Mouse (Mus musculus): ENCODE measurements around the gene Rfwd3.

DNA sequence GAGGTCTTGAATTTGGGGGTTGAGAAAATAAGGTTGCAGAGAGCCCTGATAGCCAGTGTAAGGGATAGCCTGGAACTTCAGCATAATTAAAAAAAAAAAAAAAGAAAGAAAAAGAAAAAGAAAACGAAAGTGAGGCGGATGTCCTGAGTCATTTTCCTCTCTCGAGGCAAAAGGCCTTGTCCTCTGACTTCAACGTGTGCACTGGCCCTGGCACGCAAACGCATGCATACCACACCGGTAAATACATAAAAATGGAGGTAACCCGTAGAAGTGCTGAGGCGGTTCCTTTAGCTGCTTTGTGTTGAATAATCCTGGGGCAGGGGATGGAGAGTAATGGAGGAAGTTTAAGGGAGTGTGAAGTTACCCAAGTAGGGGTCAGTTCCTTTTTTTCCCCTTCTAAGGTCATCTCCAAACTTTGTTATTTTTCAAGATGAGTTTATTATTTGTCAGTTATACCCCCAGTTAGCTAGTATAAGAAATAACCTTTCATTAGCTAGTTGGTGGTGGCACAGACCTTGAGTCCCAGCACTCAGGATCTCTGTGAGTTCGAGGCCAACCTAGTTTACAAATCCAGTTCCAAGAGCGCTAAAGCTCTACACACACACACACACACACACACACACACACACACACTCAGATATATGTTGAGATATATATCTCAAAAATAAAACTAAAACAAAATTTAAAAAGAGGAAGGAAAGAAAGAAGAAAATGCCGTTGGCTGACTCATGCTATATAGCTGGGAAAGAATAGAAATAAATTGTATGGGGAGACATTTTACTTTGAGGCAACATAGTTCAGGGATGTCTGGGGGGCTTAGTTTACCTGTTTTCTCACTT lies 38.6 kb upstream of the Rfwd3 start:
- TF ChIP-seq EP300 (IDR thresholded peaks at IDR 0.05; ENCODE audit: low read depth in 1 of 2, low read length in 2 of 2) (peak; percentile 73 to 86), CTCF (IDR thresholded peaks at IDR 0.05 in 2 of 3, conservative IDR thresholded peaks at IDR 0.05 in 1 of 3; ENCODE audit: control insufficient read depth in 1 of 3, insufficient read depth in 1 of 3, low read depth in 2 of 3, low read length in 3 of 3, poor library complexity in 1 of 3, severe bottlenecking in 1 of 3) (no peak), SMC3 (IDR thresholded peaks at IDR 0.05; ENCODE audit: low read depth, low read length) (no peak), GATA1 (IDR thresholded peaks at IDR 0.05; ENCODE audit: low read depth, low read length) (peak; percentile 68), E2F4 (IDR thresholded peaks at IDR 0.05; ENCODE audit: borderline replicate concordance, low read depth, low read length) (peak; percentile 62; the same call in 1 of the 2 replicates), USF2 (IDR thresholded peaks at IDR 0.05; ENCODE audit: borderline replicate concordance in 1 of 2, insufficient read depth in 1 of 2, low read depth in 1 of 2, low read length in 2 of 2) (no peak)

All from MEL (cell line).